Mouse (Mus musculus) forebrain, embryonic 10.5 days (tissue): ENCODE measurements at regions not wholly inside any gene's neighbourhood (a gene's known extent, or its start where the extent isn't known, plus 50 kb on each side); places are given as distances from the start of the nearest gene placed in this dataset.

Experiments used
- DNase-seq: peaks from one replicate; pipeline ENCODE4 v3.0.0-alpha.2; 2017; ENCODE audit warnings: low spot score; ENCODE audit errors: extremely low spot score
- H3K27ac ChIP-seq: fragments of 300-500 bp; sonication (generic); 2 replicates; pipeline ENCODE4 v1.5.1; 2016; ENCODE audit warnings: mild to moderate bottlenecking
- H3K27me3 ChIP-seq: fragments of 300-500 bp; sonication (generic); 2 replicates; pipeline ENCODE4 v1.6.1; 2016; ENCODE audit warnings: mild to moderate bottlenecking; ENCODE audit not compliant: poor library complexity, severe bottlenecking
- H3K36me3 ChIP-seq: fragments of 300-500 bp; sonication (generic); replicated peaks from 2 replicates; pipeline ENCODE4 v1.6.1; 2016; ENCODE audit warnings: mild to moderate bottlenecking, moderate library complexity
- H3K4me1 ChIP-seq: fragments of 300-500 bp; sonication (generic); 2 replicates; pipeline ENCODE4 v1.6.1; 2016
- H3K4me3 ChIP-seq: fragments of 300-500 bp; sonication (generic); 2 replicates; pipeline ENCODE4 v1.5.1; 2016; ENCODE audit warnings: mild to moderate bottlenecking, moderate library complexity
- H3K9me3 ChIP-seq: fragments of 300-500 bp; sonication (generic); 2 replicates; pipeline ENCODE4 v1.6.1; 2016; ENCODE audit warnings: mild to moderate bottlenecking, moderate library complexity
- WGBS: fragments of 180-500 bp; shearing (Covaris S2); methylation state at CpG from one replicate; pipeline ENCODE4 v1.1.7; 2016; 5-methylcytosine and 5-hydroxymethylcytosine counted together

GRCm38 (mm10) chr12:64550915-64551570, 76.6 kb upstream of the Fscb start:
- WGBS = 0% methylated on average over 2 of the region's 2 CpGs
- Histone ChIP-seq H3K27ac (peak overlapping the region; percentile 48; the same call in 1 of the 2 replicates), H3K36me3 (no peaks in the 10 kb centered on the region), H3K9me3 (no peaks in the 10 kb centered on the region), H3K27me3 (no peaks in the 10 kb centered on the region), H3K4me1 (peaks cover 6% of the 10 kb centered on the region), H3K4me3 (no peak overlapping the region)
- peak; percentile 38 for DNase-seq

DNA sequence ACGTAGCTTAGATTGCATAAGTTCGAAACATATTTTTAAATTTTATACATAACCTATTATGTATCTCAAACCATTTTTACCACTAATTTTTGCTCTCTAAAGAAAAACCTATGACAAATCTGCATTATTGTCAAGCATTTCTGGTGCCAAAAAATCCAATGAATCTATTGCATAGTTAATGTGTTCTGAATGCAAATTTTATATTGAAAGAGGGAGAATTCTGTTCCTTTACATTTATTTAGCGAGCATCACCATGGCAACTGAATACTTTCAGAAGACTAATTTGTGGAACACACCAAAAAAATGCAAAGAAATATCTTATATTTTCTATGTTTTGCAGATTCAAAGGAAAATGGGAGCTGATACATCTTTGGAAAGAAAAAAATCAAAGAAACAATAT, 66.6 kb upstream of the Fscb start:
- Histone ChIP-seq H3K9me3 (no peaks in the 10 kb centered on the region), H3K27ac (no peak overlapping the region), H3K27me3 (no peaks in the 10 kb centered on the region), H3K4me3 (no peak overlapping the region), H3K4me1 (no peaks in the 10 kb centered on the region), H3K36me3 (no peaks in the 10 kb centered on the region)
- 90% methylated on average over 3 of the region's 3 CpGs for WGBS
- DNase-seq = no peak
